Mouse (Mus musculus): ENCODE results near the gene Zdhhc21. TPM values are rescaled to one million over a fixed set of nuclear protein-coding genes. Genes with fewer than 3 reads are reported as not detected.

The Zdhhc21 gene
- polyA plus RNA-seq, 1 experiment, result 3.9 TPM

DNA sequence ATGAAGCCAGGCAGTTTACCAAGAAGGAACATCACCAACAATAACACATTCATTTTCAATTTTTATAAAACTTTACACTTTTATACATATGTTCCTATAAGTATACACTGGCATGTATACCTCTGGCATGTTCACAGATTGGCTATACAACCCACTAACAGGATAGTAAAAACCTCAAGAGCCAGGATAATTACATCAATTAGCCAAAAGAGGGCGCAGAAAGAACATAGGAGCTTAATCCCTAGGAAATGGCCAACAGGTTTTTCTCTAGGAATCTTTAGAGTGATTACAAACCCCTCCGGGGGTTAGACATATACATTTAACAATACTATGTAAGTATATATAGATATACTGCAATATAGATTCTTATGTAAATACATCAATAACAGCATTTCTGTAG is 55.7 kb downstream of the Zdhhc21 start:
- no peaks in the 10 kb centered on the region for H3K79me2 ChIP-seq (ENCODE audit: control insufficient read depth, insufficient read depth)
- H3K36me3 ChIP-seq (ENCODE audit: control insufficient read depth, insufficient read depth), result peaks cover 24% of the 10 kb centered on the region
- no peak for TF ChIP-seq FOSL1 (IDR thresholded peaks at IDR 0.05; ENCODE audit: insufficient read depth, low read length, poor library complexity, severe bottlenecking)
- no peak for TF ChIP-seq CTCF (IDR thresholded peaks at IDR 0.05; ENCODE audit: control insufficient read depth, insufficient read depth, insufficient read length)
- TF ChIP-seq MYOG (IDR thresholded peaks at IDR 0.05; ENCODE audit: control insufficient read depth, extremely low read depth, insufficient read length), result no peak
- no peak for TF ChIP-seq MAX (IDR thresholded peaks at IDR 0.05)
- TF ChIP-seq USF1 (IDR thresholded peaks at IDR 0.05; ENCODE audit: low read depth), result no peak
- no peak for TF ChIP-seq CEBPB (IDR thresholded peaks at IDR 0.05; ENCODE audit: low read depth)
- TF ChIP-seq MYOD1 (IDR thresholded peaks at IDR 0.05; ENCODE audit: control insufficient read depth, insufficient read length, low read depth), result no peak
- H3K79me3 ChIP-seq (ENCODE audit: low read depth), result no peaks in the 10 kb centered on the region
- no peak overlapping the region for H3K4me3 ChIP-seq (ENCODE audit: insufficient read depth, poor library complexity, severe bottlenecking)
- no peaks in the 10 kb centered on the region for H3K27me3 ChIP-seq (ENCODE audit: control insufficient read depth, insufficient read depth, insufficient read length)
- H3ac ChIP-seq (ENCODE audit: control insufficient read depth, insufficient read length, low read depth), result no peak overlapping the region

DNA sequence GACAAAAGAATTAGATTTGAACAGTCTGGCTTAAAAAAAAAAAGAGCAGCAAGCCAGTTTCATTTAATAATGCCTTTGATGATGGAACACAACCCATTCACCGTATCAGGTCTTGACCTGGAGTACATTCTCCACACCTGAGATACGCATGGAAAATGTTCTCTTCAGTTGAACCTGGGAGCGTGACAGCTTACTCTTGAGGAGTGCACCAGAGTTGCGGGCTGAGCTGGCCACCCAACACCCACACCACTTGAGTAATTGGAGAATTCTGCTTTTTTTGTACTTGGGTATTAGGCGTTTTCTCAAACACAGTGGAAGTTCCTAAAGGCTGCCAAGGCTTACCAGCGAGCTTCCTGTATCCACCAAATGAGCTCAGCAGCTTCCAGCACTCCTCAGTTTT is 66.2 kb downstream of the Zdhhc21 start:
- H3K4me3 ChIP-seq (ENCODE audit: insufficient read depth, poor library complexity, severe bottlenecking), result no peak overlapping the region
- H3K79me3 ChIP-seq (ENCODE audit: low read depth), result no peaks in the 10 kb centered on the region
- no peak overlapping the region for H3ac ChIP-seq (ENCODE audit: control insufficient read depth, insufficient read length, low read depth)
- H3K36me3 ChIP-seq (ENCODE audit: control insufficient read depth, insufficient read depth), result peaks cover 5% of the 10 kb centered on the region
- TF ChIP-seq MAX (IDR thresholded peaks at IDR 0.05), result no peak
- no peak for TF ChIP-seq CEBPB (IDR thresholded peaks at IDR 0.05; ENCODE audit: low read depth)
- no peak for TF ChIP-seq MYOD1 (IDR thresholded peaks at IDR 0.05; ENCODE audit: control insufficient read depth, insufficient read length, low read depth)
- TF ChIP-seq MYOG (IDR thresholded peaks at IDR 0.05; ENCODE audit: control insufficient read depth, extremely low read depth, insufficient read length), result no peak
- H3K27me3 ChIP-seq (ENCODE audit: control insufficient read depth, insufficient read depth, insufficient read length), result no peaks in the 10 kb centered on the region
- no peaks in the 10 kb centered on the region for H3K79me2 ChIP-seq (ENCODE audit: control insufficient read depth, insufficient read depth)

DNA sequence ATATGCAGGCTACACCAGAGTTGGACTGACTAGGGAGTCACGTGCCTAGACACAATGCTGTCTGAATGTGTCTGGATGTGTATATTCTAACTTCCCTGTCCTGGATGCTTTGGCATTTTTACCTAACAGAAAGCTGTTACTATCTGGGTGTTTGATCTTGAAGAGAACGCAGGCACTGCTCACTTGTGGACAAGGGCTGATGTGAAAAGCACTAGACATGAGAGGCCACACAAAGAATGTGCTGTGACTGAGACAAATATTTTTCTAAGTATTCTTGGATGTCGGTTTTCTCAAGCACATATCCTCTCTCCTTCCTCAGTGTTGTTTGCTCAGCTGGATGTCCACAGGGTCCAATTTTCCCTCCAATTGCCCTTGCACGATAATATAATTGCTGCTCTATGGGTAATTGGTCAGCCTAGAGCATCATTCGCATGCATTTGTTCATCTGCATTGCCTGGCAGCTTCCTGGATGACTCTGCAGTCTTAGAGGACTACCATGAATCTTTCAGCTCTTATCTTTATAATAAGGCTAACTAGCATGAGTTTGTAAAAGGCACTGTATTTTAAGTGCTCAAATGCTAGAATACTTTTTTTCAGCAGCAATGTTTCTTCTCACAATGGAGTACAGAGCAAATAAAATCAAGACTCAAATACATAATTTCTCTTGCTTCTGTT is 66.7 kb downstream of the Zdhhc21 start:
- no peaks in the 10 kb centered on the region for H3K27me3 ChIP-seq (ENCODE audit: control insufficient read depth, insufficient read depth, insufficient read length)
- no peak overlapping the region for H3K4me3 ChIP-seq (ENCODE audit: insufficient read depth, poor library complexity, severe bottlenecking)
- H3K79me3 ChIP-seq (ENCODE audit: low read depth), result no peaks in the 10 kb centered on the region
- no peaks in the 10 kb centered on the region for H3K79me2 ChIP-seq (ENCODE audit: control insufficient read depth, insufficient read depth)
- TF ChIP-seq MAX (IDR thresholded peaks at IDR 0.05) (no peak), CTCF (IDR thresholded peaks at IDR 0.05; ENCODE audit: control insufficient read depth, insufficient read depth, insufficient read length) (no peak), MYOD1 (IDR thresholded peaks at IDR 0.05; ENCODE audit: control insufficient read depth, insufficient read length, low read depth) (no peak), USF1 (IDR thresholded peaks at IDR 0.05; ENCODE audit: low read depth) (no peak), MYOG (IDR thresholded peaks at IDR 0.05; ENCODE audit: control insufficient read depth, extremely low read depth, insufficient read length) (no peak), FOSL1 (IDR thresholded peaks at IDR 0.05; ENCODE audit: insufficient read depth, low read length, poor library complexity, severe bottlenecking) (no peak), CEBPB (IDR thresholded peaks at IDR 0.05; ENCODE audit: low read depth) (no peak)
- no peak overlapping the region for H3ac ChIP-seq (ENCODE audit: control insufficient read depth, insufficient read length, low read depth)
- peaks cover 2% of the 10 kb centered on the region for H3K36me3 ChIP-seq (ENCODE audit: control insufficient read depth, insufficient read depth)

DNA sequence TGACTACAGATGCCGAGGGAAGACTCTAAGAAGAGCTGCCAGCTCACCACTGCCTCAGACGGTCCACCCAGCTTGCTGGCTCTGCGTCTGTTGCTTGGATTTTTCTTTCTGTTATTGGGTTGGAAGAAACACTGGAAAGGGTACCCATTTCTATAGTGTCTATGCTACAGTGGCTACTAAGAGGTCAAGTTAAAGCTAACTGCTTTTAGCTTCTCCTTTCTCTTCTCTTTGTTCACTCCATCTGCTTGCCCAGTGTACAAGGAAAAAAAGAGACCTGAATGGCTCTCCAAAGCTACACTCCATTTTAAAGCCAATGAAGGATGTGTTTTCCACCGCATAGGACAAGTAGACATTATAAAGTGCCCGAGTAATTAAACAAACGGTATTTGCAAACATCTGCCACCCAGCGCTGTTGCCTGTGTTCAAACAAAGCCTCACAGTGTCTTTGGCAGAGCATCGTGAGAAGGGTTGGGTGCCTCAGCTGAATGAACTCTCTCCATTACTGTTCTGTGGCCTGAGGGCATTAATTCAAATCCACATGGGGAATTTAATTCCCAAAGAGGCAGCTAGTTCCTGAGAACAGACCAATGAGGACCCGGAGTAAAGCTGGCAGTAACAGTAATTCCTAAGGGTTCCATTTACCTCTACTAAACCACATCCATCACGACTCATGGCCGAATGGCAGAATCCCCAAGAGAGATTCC is 94.1 kb downstream of the Zdhhc21 start:
- H3K79me3 ChIP-seq (ENCODE audit: low read depth), result no peaks in the 10 kb centered on the region
- no peak overlapping the region for H3ac ChIP-seq (ENCODE audit: control insufficient read depth, insufficient read length, low read depth)
- H3K79me2 ChIP-seq (ENCODE audit: control insufficient read depth, insufficient read depth), result no peaks in the 10 kb centered on the region
- H3K27me3 ChIP-seq (ENCODE audit: control insufficient read depth, insufficient read depth, insufficient read length), result no peaks in the 10 kb centered on the region
- TF ChIP-seq FOSL1 (IDR thresholded peaks at IDR 0.05; ENCODE audit: insufficient read depth, low read length, poor library complexity, severe bottlenecking), result no peak
- no peaks in the 10 kb centered on the region for H3K36me3 ChIP-seq (ENCODE audit: control insufficient read depth, insufficient read depth)
- no peak overlapping the region for H3K4me3 ChIP-seq (ENCODE audit: insufficient read depth, poor library complexity, severe bottlenecking)

DNA sequence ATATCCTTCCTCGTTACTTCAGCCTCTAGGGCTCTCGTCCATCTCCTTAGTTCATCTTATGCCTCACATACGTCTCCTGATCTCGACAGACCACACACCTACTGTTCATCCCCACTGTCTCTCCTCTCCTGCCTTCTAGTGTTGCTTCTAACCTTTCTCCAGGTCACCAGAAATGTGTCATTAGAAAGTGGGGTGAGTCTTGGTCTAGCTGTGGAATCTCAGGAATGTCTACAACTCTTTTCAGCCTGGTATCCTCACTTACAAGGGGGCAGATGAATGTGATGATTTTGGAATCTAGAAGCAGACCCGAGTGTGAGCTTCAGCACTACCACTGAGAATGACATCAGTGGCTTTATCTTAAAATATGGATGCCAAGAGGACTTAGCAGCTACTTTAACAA is 96.2 kb downstream of the Zdhhc21 start:
- H3ac ChIP-seq (ENCODE audit: control insufficient read depth, insufficient read length, low read depth), result no peak overlapping the region
- H3K79me2 ChIP-seq (ENCODE audit: control insufficient read depth, insufficient read depth), result no peaks in the 10 kb centered on the region
- no peaks in the 10 kb centered on the region for H3K27me3 ChIP-seq (ENCODE audit: control insufficient read depth, insufficient read depth, insufficient read length)
- no peaks in the 10 kb centered on the region for H3K79me3 ChIP-seq (ENCODE audit: low read depth)
- TF ChIP-seq FOSL1 (IDR thresholded peaks at IDR 0.05; ENCODE audit: insufficient read depth, low read length, poor library complexity, severe bottlenecking) (no peak), CTCF (IDR thresholded peaks at IDR 0.05; ENCODE audit: control insufficient read depth, insufficient read depth, insufficient read length) (no peak), MAX (IDR thresholded peaks at IDR 0.05) (no peak), MYOG (IDR thresholded peaks at IDR 0.05; ENCODE audit: control insufficient read depth, extremely low read depth, insufficient read length) (no peak), USF1 (IDR thresholded peaks at IDR 0.05; ENCODE audit: low read depth) (no peak), MYOD1 (IDR thresholded peaks at IDR 0.05; ENCODE audit: control insufficient read depth, insufficient read length, low read depth) (no peak), CEBPB (IDR thresholded peaks at IDR 0.05; ENCODE audit: low read depth) (no peak)
- no peaks in the 10 kb centered on the region for H3K36me3 ChIP-seq (ENCODE audit: control insufficient read depth, insufficient read depth)
- H3K4me3 ChIP-seq (ENCODE audit: insufficient read depth, poor library complexity, severe bottlenecking), result no peak overlapping the region

Data from C2C12 (cell line).